Mouse (Mus musculus): ENCODE data around the gene Ambn. TPM values are rescaled to one million over a fixed set of nuclear protein-coding genes. Genes with fewer than 3 reads are reported as not detected.

Gene Ambn
- polyA plus RNA-seq, 1 experiment from 2014 or later = not detected

GRCm38 (mm10) chr5:88499781-88500180 lies 44.0 kb downstream of the Ambn start:
- no peak overlapping the region for H3K27ac ChIP-seq (ENCODE audit: low read length)
- no peaks in the 10 kb centered on the region for H3K4me1 ChIP-seq (ENCODE audit: control insufficient read depth, insufficient read depth, low read length)
- no peaks in the 10 kb centered on the region; the same call in 1 of the 2 replicates for H3K9me3 ChIP-seq (ENCODE audit: control insufficient read depth, low read length)
- H3K4me2 ChIP-seq (ENCODE audit: low read depth, low read length) = no peak overlapping the region
- H3K4me3 ChIP-seq (ENCODE audit: low read length) = no peak overlapping the region
- ATAC-seq = 0 out of 2 replicates have a peak, but pooled peaks have one; percentile 31
- WGBS = 77% methylated on average over 3 of the region's 3 CpGs
- H3K36me3 ChIP-seq (ENCODE audit: control insufficient read depth, insufficient read depth, low read length) = no peaks in the 10 kb centered on the region
- H3K27me3 ChIP-seq (replicated peaks; ENCODE audit: control insufficient read depth, insufficient read depth, low read length) = no peaks in the 10 kb centered on the region
- H3K9ac ChIP-seq (ENCODE audit: low read depth, low read length) = no peak overlapping the region

GRCm38 (mm10) chr5:88508555-88508954 lies 52.8 kb downstream of the Ambn start:
- WGBS = 72% methylated on average over 1 of the region's 1 CpGs

GRCm38 (mm10) chr5:88508990-88509389 lies 53.2 kb downstream of the Ambn start:
- H3K9me3 ChIP-seq (ENCODE audit: control insufficient read depth, low read length) = no peaks in the 10 kb centered on the region
- no peak overlapping the region for H3K9ac ChIP-seq (ENCODE audit: low read depth, low read length)
- no peaks in the 10 kb centered on the region for H3K36me3 ChIP-seq (ENCODE audit: control insufficient read depth, insufficient read depth, low read length)
- no peaks in the 10 kb centered on the region for H3K27me3 ChIP-seq (replicated peaks; ENCODE audit: control insufficient read depth, insufficient read depth, low read length)
- no peak overlapping the region for H3K4me2 ChIP-seq (ENCODE audit: low read depth, low read length)
- ATAC-seq = no peak
- no peak overlapping the region for H3K4me3 ChIP-seq (ENCODE audit: low read length)
- H3K27ac ChIP-seq (ENCODE audit: low read length) = no peak overlapping the region
- 79% methylated on average over 1 of the region's 1 CpGs for WGBS
- H3K4me1 ChIP-seq (ENCODE audit: control insufficient read depth, insufficient read depth, low read length) = no peaks in the 10 kb centered on the region

More at GRCm38 (mm10) chr5:88508555-88508954, 52.8 kb downstream of the Ambn start:
- no peaks in the 10 kb centered on the region for H3K9me3 ChIP-seq (ENCODE audit: control insufficient read depth, low read length)
- no peaks in the 10 kb centered on the region for H3K36me3 ChIP-seq (ENCODE audit: control insufficient read depth, insufficient read depth, low read length)
- H3K27ac ChIP-seq (ENCODE audit: low read length) = no peak overlapping the region
- no peak overlapping the region for H3K4me3 ChIP-seq (ENCODE audit: low read length)
- H3K9ac ChIP-seq (ENCODE audit: low read depth, low read length) = no peak overlapping the region
- H3K27me3 ChIP-seq (replicated peaks; ENCODE audit: control insufficient read depth, insufficient read depth, low read length) = no peaks in the 10 kb centered on the region
- H3K4me1 ChIP-seq (ENCODE audit: control insufficient read depth, insufficient read depth, low read length) = no peaks in the 10 kb centered on the region
- no peak overlapping the region for H3K4me2 ChIP-seq (ENCODE audit: low read depth, low read length)
- no peak for ATAC-seq

Other genes with a start within 250 kb of the Ambn start
- gene Gm7714, start 187.1 kb upstream of the Ambn start, polyA plus RNA-seq (2015; fragmentation: Nextera tagmentation; extraction: Ambion mirVana) = not detected in 2 replicates
- not detected in 2 replicates for gene Prol1, start 138.7 kb upstream of the Ambn start, polyA plus RNA-seq (2015; fragmentation: Nextera tagmentation; extraction: Ambion mirVana)
- gene Amtn, start 79.9 kb upstream of the Ambn start, polyA plus RNA-seq (2015; fragmentation: Nextera tagmentation; extraction: Ambion mirVana) = not detected in 2 replicates
- not detected in 2 replicates for gene Enam, start 32.0 kb downstream of the Ambn start, polyA plus RNA-seq (2015; fragmentation: Nextera tagmentation; extraction: Ambion mirVana)
- 0.10 and 0.22 TPM in 2 replicates for gene Jchain, start 71.9 kb downstream of the Ambn start, polyA plus RNA-seq (2015; fragmentation: Nextera tagmentation; extraction: Ambion mirVana)
- gene Utp3, start 98.5 kb downstream of the Ambn start, polyA plus RNA-seq (2015; fragmentation: Nextera tagmentation; extraction: Ambion mirVana) = 45.7 and 53.3 TPM in 2 replicates
- 14.3 and 14.4 TPM in 2 replicates for gene Rufy3, start 109.0 kb downstream of the Ambn start, polyA plus RNA-seq (2015; fragmentation: Nextera tagmentation; extraction: Ambion mirVana)
- 11.7 and 23.9 TPM in 2 replicates for gene Grsf1, start 220.2 kb downstream of the Ambn start, polyA plus RNA-seq (2015; fragmentation: Nextera tagmentation; extraction: Ambion mirVana)

Data from intestine, embryonic 16.5 days (tissue).